Mouse (Mus musculus) brain, embryonic 18.5 days (tissue): ENCODE data around the gene Opa1.

ENCODE experiments used
- DNase-seq: peaks from one replicate; pipeline ENCODE4 v3.0.0-alpha.2; 2012; ENCODE audit warnings: low read depth, low spot score

The Opa1 gene

DNA sequence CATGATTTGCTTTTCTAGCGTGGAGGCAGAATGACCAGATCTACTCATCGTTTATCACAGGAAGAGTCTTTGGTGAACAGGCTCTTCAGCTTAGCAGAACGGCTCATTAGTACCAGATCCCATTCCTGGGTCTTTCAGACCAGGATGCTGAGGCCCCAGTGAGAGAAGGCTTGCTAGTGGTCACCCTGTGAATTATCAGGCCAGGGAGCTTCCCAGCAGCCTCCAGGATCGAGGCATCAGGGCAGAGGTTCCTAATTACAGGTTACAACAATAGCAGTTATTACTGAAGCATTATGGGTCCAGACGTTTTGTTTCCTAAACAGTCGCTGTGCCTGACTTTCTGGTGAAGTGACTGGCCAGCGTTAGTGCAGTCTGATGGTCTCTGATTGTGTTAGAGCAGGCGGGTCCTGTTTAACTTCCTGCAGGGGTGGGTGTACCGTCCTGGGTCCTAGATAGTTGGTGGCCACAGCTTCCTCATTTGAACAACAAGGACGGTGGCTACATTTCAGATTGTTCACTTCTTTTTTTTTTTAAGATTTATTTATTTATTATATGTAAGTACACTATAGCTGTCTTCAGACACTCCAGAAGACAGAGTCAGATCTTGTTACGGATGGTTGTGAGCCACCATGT lies 110.2 kb downstream of the Opa1 start:
- DNase-seq: no peak

- DNase-seq: no peak
Measured at GRCm38 (mm10) chr16:29693025-29693682, 114.0 kb downstream of the Opa1 start.

DNA sequence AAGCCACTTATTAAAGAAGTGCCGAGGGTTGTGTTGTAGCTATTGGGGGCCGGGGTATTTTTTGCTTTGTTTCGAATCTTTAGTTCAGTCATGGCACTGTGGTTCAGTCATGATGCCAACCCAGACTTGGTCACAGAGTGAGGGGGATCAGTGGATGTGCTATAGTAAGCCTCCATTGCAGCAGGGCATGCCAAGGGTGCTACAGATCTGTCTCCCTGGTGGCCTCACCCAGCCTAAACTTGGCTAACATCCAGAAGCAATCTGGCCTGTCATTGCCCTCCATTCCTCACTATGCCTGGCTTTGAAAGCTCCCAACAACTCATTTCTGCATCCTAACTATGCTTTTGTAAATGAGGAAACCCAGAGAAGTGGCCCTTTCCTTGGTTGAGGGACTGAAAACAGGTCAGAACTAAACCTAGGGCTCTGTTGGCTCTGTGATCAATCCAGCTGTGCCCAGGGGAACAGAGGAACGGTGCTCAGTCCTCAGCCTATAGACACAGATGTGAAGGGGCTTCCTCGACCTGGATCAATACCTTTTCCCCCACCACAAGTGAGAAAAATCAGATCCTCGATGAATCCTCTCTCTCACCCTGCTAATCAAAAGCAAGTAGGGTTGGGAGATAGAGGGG lies 114.8 kb downstream of the Opa1 start:
- DNase-seq: no peak

- no peak for DNase-seq
Measured at GRCm38 (mm10) chr16:29694420-29694959, 115.4 kb downstream of the Opa1 start.
